Mouse (Mus musculus) T-helper 17 cell (primary cell): Measurements from ENCODE around the gene Mex3a.

Experiments used
- in situ Hi-C, 2 experiments: fragments of 300-600 bp; cut with MboI, MseI; formaldehyde crosslinking; loops; 1 replicate in 1 of 2; 2 replicates in 1 of 2; pipeline ENCODE4 v1.15.1; 2025; ENCODE audit warnings: high pct_unique_total_duplicates in 2 of 2

The Mex3a gene

GRCm38 (mm10) chr3:88532299-88532674 lies at the start of gene Mex3a:
Gene Mex3a (plus strand): TSS chr3:88532395.
- in situ Hi-C loops: loop anchor here in 1 of 2 experiments (5.0 kb wide), 1 partner anchor 125 kb away; no protein-coding TSS in a partner anchor

GRCm38 (mm10) chr3:88483141-88483540 lies 49.1 kb upstream of the Mex3a start:
- in situ Hi-C loops: no loop called here

- in situ Hi-C loops: no loop called here
Observed at GRCm38 (mm10) chr3:88483621-88484020, 48.6 kb upstream of the Mex3a start.

GRCm38 (mm10) chr3:88484597-88485316 lies 47.4 kb upstream of the Mex3a start:
- in situ Hi-C loops: loop anchor here (5.0 kb wide), 1 partner anchor 38 kb away; no protein-coding TSS in a partner anchor

- in situ Hi-C loops: loop anchor here (5.0 kb wide), 1 partner anchor 36 kb away; no protein-coding TSS in a partner anchor
Observed at GRCm38 (mm10) chr3:88486043-88486442, 46.2 kb upstream of the Mex3a start.

- in situ Hi-C loops: loop anchor here (5.0 kb wide), 1 partner anchor 35 kb away; no protein-coding TSS in a partner anchor
Observed at GRCm38 (mm10) chr3:88486887-88487286, 45.3 kb upstream of the Mex3a start.

- in situ Hi-C loops: loop anchor here (5.0 kb wide), 1 partner anchor 35 kb away; no protein-coding TSS in a partner anchor
Observed at GRCm38 (mm10) chr3:88487396-88487795, 44.8 kb upstream of the Mex3a start.

GRCm38 (mm10) chr3:88493706-88494582 lies 38.3 kb upstream of the Mex3a start:
- in situ Hi-C loops: no loop called here

GRCm38 (mm10) chr3:88494836-88495628 lies 37.2 kb upstream of the Mex3a start:
- in situ Hi-C loops: no loop called here

GRCm38 (mm10) chr3:88495741-88496415 lies 36.3 kb upstream of the Mex3a start:
- in situ Hi-C loops: no loop called here

GRCm38 (mm10) chr3:88499580-88499979 lies 32.6 kb upstream of the Mex3a start:
- in situ Hi-C loops: no loop called here

GRCm38 (mm10) chr3:88500087-88500486 lies 32.1 kb upstream of the Mex3a start:
- in situ Hi-C loops: no loop called here

GRCm38 (mm10) chr3:88500655-88501365 lies 31.4 kb upstream of the Mex3a start:
- in situ Hi-C loops: no loop called here

- in situ Hi-C loops: no loop called here
Observed at GRCm38 (mm10) chr3:88501366-88502030, 30.7 kb upstream of the Mex3a start.

- in situ Hi-C loops: no loop called here
Observed at GRCm38 (mm10) chr3:88502031-88502571, 30.1 kb upstream of the Mex3a start.

- in situ Hi-C loops: no loop called here
Observed at GRCm38 (mm10) chr3:88502641-88503504, 29.3 kb upstream of the Mex3a start.

GRCm38 (mm10) chr3:88503505-88503863 lies 28.7 kb upstream of the Mex3a start:
- in situ Hi-C loops: no loop called here

- in situ Hi-C loops: no loop called here
Observed at GRCm38 (mm10) chr3:88503881-88504746, 28.1 kb upstream of the Mex3a start.
